Mouse (Mus musculus) yolk sac, embryonic 10.5 days (tissue): ENCODE measurements around the gene Rnf114.

ENCODE experiments used
- DNase-seq: peaks from one replicate; pipeline ENCODE4 v3.0.0-alpha.2; 2017; ENCODE audit warnings: low spot score

The Rnf114 gene

DNA sequence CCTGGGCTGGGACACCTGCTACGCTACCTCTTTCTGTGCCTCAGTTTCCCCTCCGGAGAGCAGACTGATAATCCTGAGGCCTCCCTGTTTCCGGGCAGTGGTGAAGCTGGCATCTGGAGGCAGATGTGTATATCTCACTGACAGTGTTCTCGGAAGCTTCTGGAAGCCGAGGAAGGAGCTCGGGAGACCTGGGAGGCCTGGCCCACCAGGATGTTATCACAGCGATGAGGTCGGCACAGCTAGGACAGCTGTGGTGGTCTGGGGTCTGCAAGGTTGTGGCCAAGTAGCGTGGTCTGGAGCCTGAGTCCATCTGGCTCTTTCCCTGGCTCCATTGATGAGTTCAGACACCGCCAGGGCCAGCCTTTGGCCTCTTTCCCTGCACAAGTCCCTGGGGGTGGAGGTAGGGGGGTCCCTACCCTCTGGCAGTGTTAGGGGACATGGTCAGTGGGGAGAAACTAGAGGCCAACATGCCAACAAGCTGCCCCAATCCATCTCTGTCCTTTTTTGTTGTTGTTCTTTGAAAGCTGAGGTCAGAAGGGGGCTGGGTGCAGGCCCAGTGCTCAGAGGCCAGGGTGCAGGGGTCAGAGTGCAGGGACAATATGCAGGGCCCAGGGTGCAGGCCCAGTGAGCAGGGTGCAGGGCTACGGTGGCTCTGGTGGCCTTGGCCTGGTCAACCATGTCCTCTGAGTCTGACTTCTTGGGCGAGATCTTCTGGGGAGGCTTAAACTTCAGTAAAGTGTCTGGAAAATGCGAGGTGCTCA lies 72.3 kb downstream of the Rnf114 start:
- DNase-seq = peak; percentile 72

DNA sequence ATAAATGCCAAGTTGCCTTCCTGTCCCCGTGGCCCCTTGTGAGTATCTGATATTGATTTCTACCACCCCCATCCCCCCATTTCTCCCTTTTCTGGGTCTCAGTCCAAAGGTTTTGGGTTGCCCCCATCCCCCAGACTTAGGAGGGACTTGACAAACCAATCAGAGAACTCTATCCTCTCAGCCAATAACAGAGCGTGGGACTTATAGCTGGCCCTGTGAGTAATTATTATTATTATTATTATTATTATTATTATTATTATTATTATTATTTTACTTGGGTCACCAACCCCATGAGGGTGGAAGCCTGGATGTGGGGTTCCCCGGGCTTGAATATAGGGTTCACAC lies 72.8 kb downstream of the Rnf114 start:
- no peak for DNase-seq

DNA sequence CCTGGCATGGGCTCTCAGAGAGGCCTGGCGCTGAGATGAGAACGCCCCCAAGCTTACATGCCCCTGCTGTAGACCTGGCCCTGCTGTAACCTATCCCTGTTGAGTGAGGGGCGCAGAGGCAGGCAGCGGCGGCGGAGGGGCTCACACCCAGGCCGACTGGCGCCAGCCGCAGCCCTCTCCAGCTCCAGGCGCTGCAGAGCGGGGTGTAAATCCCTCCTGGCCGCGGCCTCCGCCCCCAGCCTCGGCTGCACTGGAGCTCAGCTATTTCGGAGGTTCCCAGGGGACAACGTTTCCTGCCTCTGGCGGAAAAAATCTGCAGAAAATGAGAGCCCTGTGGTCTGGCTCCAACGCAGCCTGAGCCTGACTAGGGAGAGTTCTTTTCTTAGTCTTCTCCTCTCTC lies 73.2 kb downstream of the Rnf114 start:
- no peak for DNase-seq
